Mouse (Mus musculus) kidney, adult 2 months (tissue): ENCODE measurements at regions not wholly inside any gene's neighbourhood (a gene's known extent, or its start where the extent isn't known, plus 50 kb on each side); places are given as distances from the start of the nearest gene placed in this dataset.

Source experiments
- CTCF ChIP-seq: fragments of 200-500 bp; conservative IDR thresholded peaks from 2 replicates; pipeline ENCODE4 v1.5.1; 2011; ENCODE audit warnings: low read depth, mild to moderate bottlenecking, control low read depth, low read length, moderate library complexity, mixed read lengths; ENCODE audit not compliant: insufficient read depth, insufficient read length
- POLR2A ChIP-seq: fragments of 200-500 bp; IDR thresholded peaks from one replicate; pipeline ENCODE4 v1.6.1; 2011; ENCODE audit warnings: low read depth, low read length, control low read depth

- TF ChIP-seq CTCF (no peak), POLR2A (no peak)
These were observed 1325.9 kb upstream of the Adam24 start for GRCm38 (mm10) chr8:39348956-39349355.
